Mouse (Mus musculus) liver, embryonic 14 days (tissue): ENCODE measurements around the gene Olfr491. TPM values are rescaled to one million over a fixed set of nuclear protein-coding genes. Genes with fewer than 3 reads are reported as not detected.

Source experiments
- polyA plus RNA-seq: library from polyadenylated mRNA; depleted of rRNA; stranded (reverse); fragments of >200 nt; gene quantifications from 2 replicates; pipeline ENCODE4 v1.2.3, GENCODE M21; 2012; rRNA removed

Gene Olfr491
- polyA plus RNA-seq, result not detected in 2 replicates

DNA sequence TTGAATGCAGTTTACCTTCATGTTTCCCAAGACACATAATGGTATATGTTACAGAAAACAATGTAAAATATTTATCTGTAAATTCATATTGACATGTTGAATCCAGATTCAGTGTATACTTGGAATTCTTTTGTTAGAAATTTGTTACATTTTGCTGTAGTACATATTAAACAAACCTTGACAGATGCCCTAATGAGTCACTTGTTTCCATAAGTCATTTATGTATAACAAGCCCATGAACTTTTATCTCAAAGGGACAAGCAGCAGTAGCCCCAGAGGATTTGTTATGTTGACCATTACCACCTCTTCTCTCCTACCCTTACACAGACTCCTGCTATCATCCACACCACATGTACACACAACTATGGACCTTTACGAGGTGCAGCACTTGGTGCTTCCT lies at the start of gene Olfr491:
Olfr491 (plus strand) TSS at position 301 of the 400 bp plus-strand sequence.

DNA sequence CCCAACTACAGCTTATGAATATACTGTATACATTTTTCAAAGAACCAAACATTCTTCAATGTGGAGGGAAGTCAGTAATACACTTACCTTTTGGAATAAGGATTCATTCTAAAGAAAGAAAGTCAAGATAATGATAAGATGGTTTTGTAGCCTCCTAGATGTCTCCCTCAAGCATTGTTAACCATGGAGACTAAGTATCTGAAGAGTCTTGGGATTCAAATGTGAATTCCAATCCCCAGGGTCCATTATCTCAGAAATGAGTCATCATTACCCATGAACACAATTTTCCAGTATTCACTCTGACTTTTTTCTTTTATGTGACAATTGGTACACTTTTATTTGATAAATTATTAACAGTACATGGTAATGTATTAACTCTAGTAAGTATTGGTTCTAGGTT lies 24.4 kb upstream of the Olfr491 start, which contains the start of gene Olfr490:
Olfr490 (minus strand) TSS at position 101 of the 400 bp plus-strand sequence.

DNA sequence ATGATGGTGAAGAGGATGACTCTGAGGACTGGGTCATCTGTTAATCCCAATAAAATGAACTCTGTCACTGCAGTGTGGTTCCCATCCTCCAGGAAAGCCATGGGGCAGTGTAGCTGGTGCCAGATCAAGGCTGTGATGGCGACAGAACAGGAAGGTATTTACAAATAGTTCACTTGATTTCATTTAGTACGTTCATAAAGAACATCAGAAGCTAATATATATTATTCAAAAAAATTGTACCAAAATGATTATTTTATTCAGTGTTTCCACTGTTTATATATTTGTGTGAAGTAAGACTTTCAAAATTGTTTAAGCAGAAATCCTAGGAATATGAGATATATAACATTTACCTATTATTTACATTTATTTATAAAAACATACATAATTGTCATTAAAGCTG lies 10.3 kb downstream of the Olfr491 start, which contains the start of gene Olfr492:
Olfr492 (minus strand) TSS at position 101 of the 400 bp plus-strand sequence.

DNA sequence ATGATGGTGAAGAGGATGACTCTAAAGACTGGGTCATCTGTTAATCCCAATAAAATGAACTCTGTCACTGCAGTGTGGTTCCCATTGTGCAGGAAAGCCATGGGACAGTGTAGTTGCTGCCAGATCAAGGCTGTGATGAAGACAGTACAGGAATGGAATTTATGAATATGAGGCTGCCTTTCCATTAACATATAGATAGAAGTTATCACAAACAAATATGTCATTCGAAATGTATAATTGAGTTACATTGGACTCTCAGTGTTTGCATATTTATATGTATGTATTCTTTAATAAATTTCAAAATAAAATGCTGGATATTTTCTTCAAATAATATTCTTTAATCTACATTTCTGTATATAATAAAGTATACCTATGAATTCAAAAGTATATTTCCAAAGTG lies 33.6 kb downstream of the Olfr491 start, which contains the start of gene Olfr493:
Olfr493 (minus strand) TSS at position 101 of the 400 bp plus-strand sequence.

DNA sequence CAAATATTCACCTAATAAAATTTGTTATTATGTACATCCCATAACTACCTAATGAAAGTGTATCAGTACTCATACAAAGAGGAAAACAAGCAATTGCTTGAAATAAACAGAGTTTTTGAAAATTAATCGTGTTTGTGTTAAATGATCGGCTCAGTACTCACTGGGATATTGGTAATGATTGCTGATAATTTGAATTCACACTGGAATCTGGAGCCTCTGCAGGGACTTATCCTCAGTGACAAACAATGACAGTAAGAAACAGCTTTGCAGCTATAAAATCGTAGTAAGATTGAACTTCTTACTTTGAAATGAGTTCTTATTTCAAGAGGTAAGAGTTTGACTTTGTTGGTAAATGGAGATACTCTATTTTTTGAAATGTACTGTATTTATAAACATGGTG lies 51.8 kb downstream of the Olfr491 start, which contains the start of gene Olfr494:
Olfr494 (plus strand) TSS at position 301 of the 400 bp plus-strand sequence.

Other genes with a start within 250 kb of the Olfr491 start
- gene Olfr480, start 246.1 kb upstream of the Olfr491 start, polyA plus RNA-seq, result not detected in 2 replicates
- gene Olfr481, start 233.6 kb upstream of the Olfr491 start, polyA plus RNA-seq, result not detected in 2 replicates
- not detected in 2 replicates for gene Olfr482, start 215.9 kb upstream of the Olfr491 start, polyA plus RNA-seq
- not detected in 2 replicates for gene Olfr483, start 212.6 kb upstream of the Olfr491 start, polyA plus RNA-seq
- not detected in 2 replicates for gene Olfr484, start 186.0 kb upstream of the Olfr491 start, polyA plus RNA-seq
- not detected in 2 replicates for gene Olfr485, start 153.6 kb upstream of the Olfr491 start, polyA plus RNA-seq
- gene Olfr486, start 140.7 kb upstream of the Olfr491 start, polyA plus RNA-seq, result not detected in 2 replicates
- not detected in 2 replicates for gene Olfr487, start 98.8 kb upstream of the Olfr491 start, polyA plus RNA-seq
- not detected in 2 replicates for gene Olfr488, start 55.1 kb upstream of the Olfr491 start, polyA plus RNA-seq
- not detected in 2 replicates for gene Olfr490, start 24.5 kb upstream of the Olfr491 start, polyA plus RNA-seq
- not detected in 2 replicates for gene Olfr492, start 10.2 kb downstream of the Olfr491 start, polyA plus RNA-seq
- not detected in 2 replicates for gene Olfr493, start 33.5 kb downstream of the Olfr491 start, polyA plus RNA-seq
- gene Olfr494, start 51.9 kb downstream of the Olfr491 start, polyA plus RNA-seq, result not detected in 2 replicates
- not detected in 2 replicates for gene Olfr495, start 79.7 kb downstream of the Olfr491 start, polyA plus RNA-seq
- gene Olfr497, start 107.0 kb downstream of the Olfr491 start, polyA plus RNA-seq, result not detected in 2 replicates
- gene Olfr498, start 151.9 kb downstream of the Olfr491 start, polyA plus RNA-seq, result not detected in 2 replicates
- not detected in 2 replicates for gene Olfr502, start 211.6 kb downstream of the Olfr491 start, polyA plus RNA-seq
- gene Olfr503, start 231.1 kb downstream of the Olfr491 start, polyA plus RNA-seq, result not detected in 2 replicates